ENCODE assay signal across 8 mouse cellular contexts in the genomic region with DNA sequence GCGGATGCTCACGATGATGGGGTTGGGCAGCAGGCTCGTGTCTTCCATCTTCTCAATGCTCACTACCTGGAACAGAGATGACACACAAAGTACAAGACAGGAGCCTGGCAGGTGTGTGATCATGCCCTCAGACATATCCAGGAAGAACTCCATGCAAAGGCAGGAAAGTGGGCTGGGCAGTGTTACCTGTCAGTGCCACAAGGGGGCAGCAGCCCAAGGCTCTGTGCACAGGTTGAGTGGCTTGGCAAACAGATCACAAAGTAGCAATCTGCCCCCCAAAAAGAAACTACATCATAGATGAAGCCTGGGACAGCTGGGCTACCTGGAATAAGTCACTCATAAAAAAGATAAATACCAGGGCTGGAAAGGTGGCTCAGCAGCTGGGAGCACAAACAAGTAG. TPM values are rescaled to one million over a fixed set of nuclear protein-coding genes. Genes with fewer than 3 reads are reported as not detected.
DNase-seq lines count a peak whose midpoint lies in the region; ATAC-seq and TF ChIP-seq lines count a peak whose summit lies in the region.

No protein-coding gene starts in this region.

- H3K4me2 ChIP-seq in hindbrain, embryonic 15.5 days, result no peak overlapping the region

- no peaks in the 10 kb centered on the region for H3K9me3 ChIP-seq in hindbrain, embryonic 15.5 days
- H3K9me3 ChIP-seq in midbrain, embryonic 10.5 days (replicated peaks), result peaks cover 5% of the 10 kb centered on the region; the same call in 1 of the 2 replicates

- no peak for TF ChIP-seq POLR2A in cerebellum, adult 2 months (IDR thresholded peaks at IDR 0.05; ENCODE audit: borderline replicate concordance, insufficient read depth, low read length)

- TF ChIP-seq CTCF in cerebellum, adult 2 months (IDR thresholded peaks at IDR 0.05; ENCODE audit: borderline replicate concordance, insufficient read depth, low read depth, low read length), result peak; percentile 99

- H3K27ac ChIP-seq in cerebellum, adult 2 months (ENCODE audit: insufficient read depth, low read length), result no peak overlapping the region
- no peak overlapping the region for H3K27ac ChIP-seq in hindbrain, embryonic 15.5 days (replicated peaks)
- no peak overlapping the region for H3K27ac ChIP-seq in midbrain, embryonic 10.5 days (replicated peaks)

- H3K27me3 ChIP-seq in cerebellum, adult 2 months (ENCODE audit: control insufficient read depth, insufficient read depth, low read length), result no peaks in the 10 kb centered on the region
- no peaks in the 10 kb centered on the region for H3K27me3 ChIP-seq in hindbrain, embryonic 15.5 days
- peaks cover 4% of the 10 kb centered on the region; the same call in 1 of the 2 replicates for H3K27me3 ChIP-seq in midbrain, embryonic 10.5 days (ENCODE audit: low read depth, poor library complexity, severe bottlenecking)

- ATAC-seq in hindbrain, embryonic 15.5 days (ENCODE audit: low FRiP score, low read depth), result peak; percentile 52

- WGBS in cerebellum, adult 2 months, result 42% methylated on average over 3 of the region's 3 CpGs
- 58% methylated on average over 3 of the region's 3 CpGs for WGBS in hindbrain, embryonic 15.5 days
- 59% methylated on average over 3 of the region's 3 CpGs for WGBS in midbrain, embryonic 10.5 days

- H3K36me3 ChIP-seq in hindbrain, embryonic 15.5 days, result no peaks in the 10 kb centered on the region; the same call in 1 of the 2 replicates
- peaks cover 7% of the 10 kb centered on the region; the same call in 1 of the 2 replicates for H3K36me3 ChIP-seq in midbrain, embryonic 10.5 days

- H3K4me1 ChIP-seq in cerebellum, adult 2 months (ENCODE audit: control insufficient read depth, insufficient read depth, low read length), result 0 out of 2 replicates have a peak, but pooled peaks cover 3% of the 10 kb centered on the region
- no peaks in the 10 kb centered on the region for H3K4me1 ChIP-seq in hindbrain, embryonic 15.5 days (replicated peaks)
- peaks cover 5% of the 10 kb centered on the region; the same call in 1 of the 2 replicates for H3K4me1 ChIP-seq in midbrain, embryonic 10.5 days

- H3K9ac ChIP-seq in hindbrain, embryonic 15.5 days, result no peak overlapping the region

- no peak overlapping the region for H3K4me3 ChIP-seq in cerebellum, adult 2 months (replicated peaks; ENCODE audit: insufficient read depth, low read depth, low read length)
- no peak overlapping the region for H3K4me3 ChIP-seq in hindbrain, embryonic 15.5 days
- no peak overlapping the region for H3K4me3 ChIP-seq in midbrain, embryonic 10.5 days

- peak; percentile 79 for DNase-seq in NIH3T3 (ENCODE audit: low read depth)
- peak; percentile 76 to 89 for DNase-seq in cerebellum, adult 2 months
- DNase-seq in frontal cortex, postnatal 10 days (ENCODE audit: low spot score in 2 of 2), result peak; percentile 55 to 78
- peak; percentile 41 to 84 for DNase-seq in left cerebral cortex, adult 8-10 months (ENCODE audit: low spot score in 2 of 2)
- DNase-seq in midbrain, embryonic 10.5 days (ENCODE audit: low spot score), result peak; percentile 72
- peak; percentile 77 for DNase-seq in right cerebral cortex, postnatal 25 days
- peak; percentile 54 to 77 for DNase-seq in urinary bladder, postnatal 36 days (ENCODE audit: low spot score in 2 of 2)

RNA-seq across cellular contexts. Expression of a gene that starts 24.5 kb away (rescaled TPM):
- 558 and 599 TPM in 2 replicates for polyA plus RNA-seq in cerebellum, adult 2 months (2012; rRNA removed)
- 306 and 326 TPM in 2 replicates for polyA plus RNA-seq in hindbrain, embryonic 15.5 days (2015; fragmentation: Nextera tagmentation; extraction: Ambion mirVana)
- 100 to 1,000 TPM; 546 to 598 (median 563) TPM for total RNA-seq in left cerebral cortex, adult 8-10 months (2022)
- 416 and 468 TPM in 2 replicates for polyA plus RNA-seq in midbrain, embryonic 10.5 days (2016; fragmentation: Nextera tagmentation; extraction: Ambion mirVana)
